Mouse (Mus musculus): ENCODE results near the gene Cldn3.
A peak's percentile ranks its signal among the peaks of the same experiment; 100 is the strongest.

Gene Cldn3

GRCm38 (mm10) chr5:134965852-134966821, 19.9 kb upstream of the Cldn3 start:
- DNase-seq (ENCODE audit: low spot score): no peak

- DNase-seq (ENCODE audit: low spot score): no peak
Measured at GRCm38 (mm10) chr5:134967164-134967944, 18.7 kb upstream of the Cldn3 start.

GRCm38 (mm10) chr5:134970671-134971070, 15.3 kb upstream of the Cldn3 start:
- DNase-seq (ENCODE audit: low spot score): no peak

- DNase-seq (ENCODE audit: low spot score): no peak
Measured at GRCm38 (mm10) chr5:134973081-134973480, 12.9 kb upstream of the Cldn3 start.

GRCm38 (mm10) chr5:134973526-134973925, 12.5 kb upstream of the Cldn3 start:
- no peak for DNase-seq (ENCODE audit: low spot score)

- DNase-seq (ENCODE audit: low spot score): no peak
Measured at GRCm38 (mm10) chr5:134974294-134974693, 11.7 kb upstream of the Cldn3 start.

- no peak for DNase-seq (ENCODE audit: low spot score)
Measured at GRCm38 (mm10) chr5:134974921-134975320, 11.1 kb upstream of the Cldn3 start.

- no peak for DNase-seq (ENCODE audit: low spot score)
Measured at GRCm38 (mm10) chr5:134976164-134976563, 9.8 kb upstream of the Cldn3 start.

- DNase-seq (ENCODE audit: low spot score): no peak
Measured at GRCm38 (mm10) chr5:134976577-134977250, 9.3 kb upstream of the Cldn3 start.

GRCm38 (mm10) chr5:134977837-134978236, 8.2 kb upstream of the Cldn3 start:
- no peak for DNase-seq (ENCODE audit: low spot score)

- no peak for DNase-seq (ENCODE audit: low spot score)
Measured at GRCm38 (mm10) chr5:134981149-134981548, 4.9 kb upstream of the Cldn3 start.

- DNase-seq (ENCODE audit: low spot score): no peak
Measured at GRCm38 (mm10) chr5:134983111-134983510, 2.9 kb upstream of the Cldn3 start.

GRCm38 (mm10) chr5:134983771-134984170, 2.2 kb upstream of the Cldn3 start:
- DNase-seq (ENCODE audit: low spot score): no peak

GRCm38 (mm10) chr5:134986298-134987268, 569 bp downstream of the Cldn3 start:
- no peak for DNase-seq (ENCODE audit: low spot score)

GRCm38 (mm10) chr5:134989166-134989565, 3.2 kb downstream of the Cldn3 start:
- no peak for DNase-seq (ENCODE audit: low spot score)

- no peak for DNase-seq (ENCODE audit: low spot score)
Measured at GRCm38 (mm10) chr5:134989741-134990140, 3.7 kb downstream of the Cldn3 start.

GRCm38 (mm10) chr5:134992566-134992965, 6.6 kb downstream of the Cldn3 start:
- no peak for DNase-seq (ENCODE audit: low spot score)

- no peak for DNase-seq (ENCODE audit: low spot score)
Measured at GRCm38 (mm10) chr5:134998359-134998758, 12.3 kb downstream of the Cldn3 start.

- no peak for DNase-seq (ENCODE audit: low spot score)
Measured at GRCm38 (mm10) chr5:134999797-135000196, 13.8 kb downstream of the Cldn3 start.

- DNase-seq (ENCODE audit: low spot score): no peak
Measured at GRCm38 (mm10) chr5:135000751-135001150, 14.7 kb downstream of the Cldn3 start.

- peak; percentile 50 for DNase-seq (ENCODE audit: low spot score)
Measured at GRCm38 (mm10) chr5:135001309-135001708, 15.3 kb downstream of the Cldn3 start.

Measured in ovary, postnatal 14 days (tissue).